Mouse (Mus musculus) v-Abl transformed pro-B cells (cell line): ENCODE results near the gene Itgb8.

Experiments used
- in situ Hi-C, 2 experiments: fragments of 400-800 bp; cut with MboI; formaldehyde crosslinking; loops; one replicate each; pipeline ENCODE4 v1.15.1; 2025; ENCODE audit not compliant: unreplicated experiment in 2 of 2

The Itgb8 gene

DNA sequence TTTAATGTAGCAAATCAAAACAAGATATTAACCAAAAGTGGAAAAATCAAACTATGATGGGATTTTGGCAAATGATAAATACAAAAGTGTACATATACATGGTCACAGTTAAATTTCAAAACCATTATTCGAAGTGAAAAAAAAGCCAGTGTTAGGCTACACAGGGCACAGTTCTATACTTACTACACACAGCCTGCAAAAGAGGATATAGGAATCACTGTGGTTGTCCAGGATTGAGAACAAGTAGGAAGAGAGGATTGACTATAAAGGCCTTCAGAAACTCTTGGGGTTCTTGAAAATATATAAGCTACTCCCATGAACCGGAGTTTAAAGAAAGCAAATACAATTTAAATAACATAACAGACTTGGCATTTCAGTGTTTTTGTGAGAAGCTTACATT is 87.6 kb downstream of the Itgb8 start:
- in situ Hi-C loops: no loop called here

DNA sequence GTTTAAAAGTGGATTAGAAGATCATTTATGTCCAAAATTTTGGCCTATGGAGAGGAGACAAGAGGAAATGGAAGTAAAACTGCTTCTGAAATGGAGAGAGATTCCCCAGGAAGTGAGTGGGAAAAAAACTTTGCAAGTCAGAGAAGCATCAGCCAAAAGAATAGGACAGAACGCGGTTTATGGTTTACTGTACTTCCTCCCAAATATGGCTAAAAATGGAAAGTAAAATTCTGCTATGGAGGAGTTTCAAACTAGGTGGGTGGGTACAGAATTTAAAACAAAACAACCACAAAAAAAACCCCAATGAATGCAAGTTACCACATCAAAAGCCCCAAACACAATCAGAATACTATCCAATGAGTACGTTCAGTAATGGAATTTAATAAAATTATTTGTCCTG is 90.8 kb downstream of the Itgb8 start:
- in situ Hi-C loops: no loop called here

DNA sequence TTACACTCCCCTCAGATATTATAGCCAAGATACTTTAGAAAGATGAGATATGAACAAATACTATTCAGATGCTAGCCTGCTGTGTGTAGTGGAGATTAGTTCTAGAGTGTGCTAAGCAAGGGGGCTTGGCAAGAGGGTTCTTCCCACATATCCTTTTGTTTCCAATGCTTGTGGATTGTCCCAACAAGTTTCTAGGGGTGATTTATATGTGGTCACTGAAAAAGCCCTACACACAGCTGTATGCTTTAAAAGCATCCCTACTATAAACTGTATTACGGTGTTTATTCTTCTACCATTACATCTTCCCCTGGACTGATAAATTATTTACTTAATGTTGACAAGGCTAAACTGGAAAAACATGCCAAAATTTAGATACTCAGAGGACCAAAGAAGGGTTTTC is 92.6 kb downstream of the Itgb8 start:
- in situ Hi-C loops: no loop called here

DNA sequence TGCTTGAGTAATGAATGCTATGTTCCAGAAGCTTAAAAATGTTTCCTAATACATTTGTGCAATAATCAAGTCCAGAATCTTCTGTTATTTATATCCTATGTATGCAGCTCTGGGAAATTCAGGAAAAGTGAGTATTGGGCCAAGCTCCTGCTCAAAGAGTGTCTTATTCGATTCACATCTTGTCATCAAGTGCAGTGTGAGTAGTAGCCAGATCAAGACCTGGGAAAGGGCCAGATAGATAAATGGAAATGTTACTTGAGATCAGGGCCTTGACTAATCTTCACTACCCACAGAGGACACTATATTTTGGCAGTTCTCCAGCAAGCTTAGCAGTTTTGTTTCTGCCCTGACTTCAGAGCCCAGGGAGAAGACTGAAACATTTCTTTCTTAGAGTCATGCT is 100.7 kb downstream of the Itgb8 start:
- in situ Hi-C loops: no loop called here

DNA sequence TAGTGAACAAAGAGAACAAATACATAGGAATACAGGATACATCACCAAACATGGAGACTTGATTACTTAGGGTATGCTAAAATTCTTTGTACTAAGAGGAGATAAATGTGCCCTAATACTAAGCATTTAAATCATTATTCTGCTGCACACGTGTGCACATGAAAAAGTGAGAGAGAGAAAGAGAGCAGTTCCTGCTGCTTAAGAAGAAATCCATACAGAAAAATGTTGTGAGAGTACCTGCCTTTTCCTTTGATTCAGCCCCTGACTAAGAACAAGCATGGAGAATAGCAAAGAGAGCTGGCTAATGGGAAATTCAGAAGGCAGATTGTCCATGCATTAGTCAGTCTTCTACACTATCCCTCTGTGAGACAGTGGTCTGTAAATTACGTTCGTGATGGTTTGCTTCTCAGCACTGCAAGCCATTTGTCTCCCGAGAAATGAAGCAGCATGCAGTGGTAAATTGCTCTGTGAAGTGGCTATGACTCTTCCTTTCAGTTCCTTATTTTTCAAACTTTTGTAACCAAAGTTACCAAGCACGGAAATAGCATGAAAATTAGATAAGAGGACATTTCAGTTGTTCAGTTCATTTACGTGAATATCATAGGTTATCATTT is 125.0 kb downstream of the Itgb8 start:
- in situ Hi-C loops: no loop called here

DNA sequence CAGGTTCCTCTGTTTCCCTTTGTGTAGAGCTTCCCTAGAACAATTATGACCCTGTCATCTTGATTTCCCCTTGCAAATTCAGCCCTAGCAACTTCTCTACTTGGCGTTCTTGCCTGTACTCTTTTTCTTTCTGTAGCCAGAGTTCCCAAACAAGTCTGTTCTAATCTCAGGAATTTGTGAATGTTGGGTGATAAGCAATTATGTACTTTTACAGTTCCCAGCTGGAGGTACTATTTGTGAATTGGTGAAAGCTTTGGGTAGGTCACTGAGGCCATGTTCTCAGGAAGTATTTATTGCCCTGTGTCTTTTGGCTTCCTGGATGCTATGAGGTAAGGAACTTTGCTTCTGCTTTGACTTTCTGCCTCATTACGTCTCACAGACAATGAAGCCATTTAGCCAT is 128.5 kb downstream of the Itgb8 start:
- in situ Hi-C loops: no loop called here
